16 mouse cellular contexts compared by ENCODE assay signal in the genomic region with DNA sequence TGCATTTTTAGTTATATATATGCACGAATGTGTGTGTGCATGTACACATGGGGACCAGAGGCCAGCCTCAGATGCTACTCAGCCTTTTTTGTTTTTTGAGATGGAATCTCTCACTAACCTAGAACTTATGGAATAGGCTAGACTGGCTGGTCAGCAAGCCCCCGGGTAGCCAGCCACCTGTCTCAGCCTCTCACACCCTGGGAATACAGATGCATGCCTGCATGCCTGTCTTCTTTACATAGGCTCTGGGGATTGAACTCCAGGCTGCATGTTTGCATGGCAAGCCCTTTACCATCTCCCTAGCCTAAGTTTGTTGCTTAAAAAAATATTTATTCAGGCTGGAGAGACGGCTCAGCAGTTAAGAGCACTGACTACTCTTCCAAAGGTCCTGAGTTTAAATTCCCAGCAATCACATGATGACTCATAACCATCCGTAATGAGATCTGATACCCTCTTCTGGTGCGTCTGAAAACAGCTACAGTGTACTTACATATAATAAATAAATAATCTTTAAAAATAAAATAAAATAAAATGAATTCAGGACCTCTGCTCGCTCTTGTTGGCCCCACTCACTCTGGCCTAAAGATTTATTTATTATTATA. TPM values are rescaled to one million over a fixed set of nuclear protein-coding genes. Genes with fewer than 3 reads are reported as not detected.
"Had no signal": no experiment of that assay in that cellular context is flagged by ENCODE, and none has a peak within 500 bp of the region (broad histone marks: within the 10 kb centered on the region; RNA-seq: fewer than 3 reads in every experiment).

No protein-coding gene starts in this region.

- H3K27ac ChIP-seq: midbrain, embryonic 10.5 days; midbrain, embryonic 12.5 days; neural tube, embryonic 12.5 days; stomach, embryonic 15.5 days had no signal

- ATAC-seq: midbrain, embryonic 16.5 days had no signal

- H3K4me3 ChIP-seq: midbrain, embryonic 10.5 days; midbrain, embryonic 12.5 days; neural tube, embryonic 12.5 days; stomach, embryonic 15.5 days had no signal

- H3K36me3 ChIP-seq: midbrain, embryonic 10.5 days; midbrain, embryonic 12.5 days; neural tube, embryonic 12.5 days; stomach, embryonic 15.5 days had no signal

- H3K27me3 ChIP-seq: midbrain, embryonic 12.5 days; neural tube, embryonic 12.5 days; stomach, embryonic 15.5 days had no signal

- DNase-seq: lung, adult 18-20 months; lung, embryonic 14.5 days; lung, postnatal 10 days; lung, postnatal 4 days; midbrain, embryonic 14.5 days; right cerebral cortex, postnatal 14 days; spleen, adult 18-20 months; thymus, adult 18-20 months; thymus, postnatal 14 days; thymus, postnatal 36 days had no signal

- H3K4me1 ChIP-seq: midbrain, embryonic 12.5 days; neural tube, embryonic 12.5 days; stomach, embryonic 15.5 days had no signal

RNA-seq across cellular contexts. Expression of gene Map3k19, which starts 5.1 kb away (rescaled TPM):
- polyA plus RNA-seq: liver, embryonic 16.5 days; neural tube, embryonic 12.5 days; stomach, embryonic 15.5 days had no signal
